Mouse (Mus musculus): ENCODE measurements around the gene Plpp1.

Gene Plpp1

DNA sequence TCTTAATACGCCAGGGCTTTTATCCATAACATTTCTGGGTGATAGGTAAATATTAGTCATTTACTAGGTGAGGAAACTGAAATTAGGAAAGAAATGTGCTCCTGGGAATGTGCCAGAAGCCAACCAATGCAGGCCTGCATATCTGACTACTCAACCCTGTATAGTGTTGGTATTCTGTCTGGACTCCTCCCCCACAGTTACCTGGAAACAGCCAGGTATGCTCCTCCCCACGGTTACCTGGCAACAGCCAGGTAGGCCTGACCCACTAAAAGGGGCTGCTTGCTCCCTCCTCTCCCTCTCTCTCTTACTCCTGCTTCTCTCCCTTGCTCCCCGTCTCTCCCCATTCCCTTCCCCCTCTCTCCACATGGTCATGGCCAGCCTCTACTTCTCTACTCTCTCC lies 21.8 kb downstream of the Plpp1 start:
- Histone ChIP-seq H3K36me3 (ENCODE audit: control insufficient read depth, insufficient read depth, low read length, poor library complexity, severe bottlenecking) (no peaks in the 10 kb centered on the region), H3K27me3 (ENCODE audit: control insufficient read depth, insufficient read depth, low read length, poor library complexity, severe bottlenecking) (no peaks in the 10 kb centered on the region)
- DNase-seq (ENCODE audit: low read depth, low spot score): no peak

DNA sequence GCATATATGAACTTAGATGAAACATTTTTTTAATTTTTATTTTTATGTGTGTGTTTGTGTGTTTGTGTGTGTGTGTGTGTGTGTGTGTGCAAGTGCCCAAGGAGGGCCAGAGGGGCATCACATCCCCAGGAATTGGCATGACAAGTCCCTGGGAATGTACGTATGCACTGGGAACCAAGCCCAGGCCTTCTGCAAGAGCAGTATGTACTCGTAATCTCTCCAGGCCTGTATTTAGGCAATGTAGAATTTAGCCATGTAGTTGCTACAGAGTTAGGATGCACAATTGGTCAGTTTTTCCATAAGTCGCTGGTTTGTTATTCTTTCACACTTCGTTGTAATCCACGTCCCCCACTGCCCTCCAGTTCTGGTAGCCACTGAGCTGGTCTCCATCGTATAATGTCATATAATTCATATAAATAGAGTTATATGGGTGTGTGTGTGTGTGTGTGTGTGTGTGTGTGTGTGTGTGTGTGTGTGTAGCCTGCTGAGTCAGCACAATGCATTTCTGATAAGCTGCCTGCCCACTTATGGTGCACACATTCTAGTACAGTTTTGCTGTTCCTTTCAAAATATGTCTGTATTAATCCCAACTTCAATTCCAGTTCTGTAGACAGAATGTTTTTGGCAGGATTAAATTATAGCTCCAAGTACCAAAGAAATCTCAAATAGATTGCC lies 22.8 kb downstream of the Plpp1 start:
- H3K27me3 ChIP-seq (ENCODE audit: control insufficient read depth, insufficient read depth, low read length, poor library complexity, severe bottlenecking): no peaks in the 10 kb centered on the region
- DNase-seq (ENCODE audit: low read depth, low spot score): no peak
- no peaks in the 10 kb centered on the region for H3K36me3 ChIP-seq (ENCODE audit: control insufficient read depth, insufficient read depth, low read length, poor library complexity, severe bottlenecking)

DNA sequence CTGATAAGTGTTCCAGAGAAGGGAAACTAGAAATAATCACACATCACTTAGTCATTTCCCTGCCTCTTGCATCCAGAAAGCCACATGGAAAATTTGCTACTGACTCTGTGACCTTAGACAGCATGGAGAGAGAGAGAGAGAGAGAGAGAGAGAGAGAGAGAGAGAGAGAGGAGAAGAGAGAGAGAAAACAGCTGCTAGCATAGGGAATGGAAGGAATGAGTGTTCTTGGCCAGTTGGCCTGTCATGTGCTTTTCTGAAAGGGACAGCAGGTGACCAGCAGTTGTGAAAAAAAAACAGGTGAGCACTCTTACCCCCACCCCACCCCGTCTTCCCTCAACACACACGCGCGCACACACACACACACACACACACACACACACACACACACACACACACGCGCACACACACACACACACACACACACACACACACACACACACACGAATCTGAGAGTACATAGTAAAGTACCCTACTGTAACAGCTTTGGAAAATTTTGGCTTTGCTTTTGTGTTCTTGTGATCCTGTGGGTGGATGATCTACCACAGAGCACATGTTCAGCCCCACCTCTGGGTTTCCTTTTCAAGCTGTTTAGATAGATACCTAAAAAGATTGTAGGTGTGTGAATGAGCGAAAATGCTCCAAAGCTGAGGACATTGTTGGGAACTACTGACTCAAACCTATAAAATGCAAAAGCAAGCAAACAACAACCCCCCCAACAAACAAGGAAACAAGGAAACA lies 23.5 kb downstream of the Plpp1 start:
- Histone ChIP-seq H3K27me3 (ENCODE audit: control insufficient read depth, insufficient read depth, low read length, poor library complexity, severe bottlenecking) (no peaks in the 10 kb centered on the region), H3K36me3 (ENCODE audit: control insufficient read depth, insufficient read depth, low read length, poor library complexity, severe bottlenecking) (no peaks in the 10 kb centered on the region)
- DNase-seq (ENCODE audit: low read depth, low spot score): no peak

DNA sequence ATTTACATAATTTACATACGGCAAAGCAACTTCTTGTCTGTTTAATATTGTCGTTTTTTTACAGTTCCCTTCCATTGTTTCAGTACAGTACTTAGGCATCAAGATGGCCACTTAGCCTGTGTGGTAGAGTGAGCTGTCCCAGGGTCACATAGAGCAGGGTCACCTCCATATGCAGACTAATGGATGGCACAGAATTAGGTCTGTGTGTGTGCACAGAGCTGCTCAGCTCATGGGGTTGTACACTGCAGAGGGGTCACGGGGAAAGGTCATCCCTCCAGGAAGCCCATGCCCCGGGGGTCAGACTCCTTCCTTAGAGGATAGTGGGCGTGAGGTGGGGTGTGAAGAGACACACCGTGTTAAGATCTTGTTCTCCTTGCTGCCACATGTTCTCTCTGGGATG lies 24.9 kb downstream of the Plpp1 start:
- no peak for DNase-seq (ENCODE audit: low read depth, low spot score)
- Histone ChIP-seq H3K27me3 (ENCODE audit: control insufficient read depth, insufficient read depth, low read length, poor library complexity, severe bottlenecking) (no peaks in the 10 kb centered on the region), H3K36me3 (ENCODE audit: control insufficient read depth, insufficient read depth, low read length, poor library complexity, severe bottlenecking) (no peaks in the 10 kb centered on the region)

DNA sequence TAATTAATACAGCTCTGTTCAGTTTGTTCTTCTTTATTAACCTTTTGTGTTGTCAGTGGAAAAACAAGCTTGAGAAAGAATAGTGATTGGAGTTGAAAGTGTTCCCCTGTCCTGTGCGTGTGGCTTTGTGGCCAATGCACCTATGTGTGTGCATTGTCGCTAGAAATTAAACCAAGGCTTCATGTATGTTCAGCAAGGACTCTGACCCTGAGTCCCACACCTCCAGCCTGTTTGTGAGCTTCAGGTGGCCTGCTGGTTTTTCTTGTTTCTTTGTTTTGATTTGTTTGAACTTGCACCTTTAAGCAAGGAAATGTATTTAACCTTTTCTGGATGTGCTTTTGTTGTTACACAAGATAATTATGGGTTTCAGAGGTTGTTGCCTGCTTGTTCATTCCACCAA lies 29.0 kb downstream of the Plpp1 start:
- DNase-seq (ENCODE audit: low read depth, low spot score): no peak
- Histone ChIP-seq H3K36me3 (ENCODE audit: control insufficient read depth, insufficient read depth, low read length, poor library complexity, severe bottlenecking) (no peaks in the 10 kb centered on the region), H3K27me3 (ENCODE audit: control insufficient read depth, insufficient read depth, low read length, poor library complexity, severe bottlenecking) (no peaks in the 10 kb centered on the region)

DNA sequence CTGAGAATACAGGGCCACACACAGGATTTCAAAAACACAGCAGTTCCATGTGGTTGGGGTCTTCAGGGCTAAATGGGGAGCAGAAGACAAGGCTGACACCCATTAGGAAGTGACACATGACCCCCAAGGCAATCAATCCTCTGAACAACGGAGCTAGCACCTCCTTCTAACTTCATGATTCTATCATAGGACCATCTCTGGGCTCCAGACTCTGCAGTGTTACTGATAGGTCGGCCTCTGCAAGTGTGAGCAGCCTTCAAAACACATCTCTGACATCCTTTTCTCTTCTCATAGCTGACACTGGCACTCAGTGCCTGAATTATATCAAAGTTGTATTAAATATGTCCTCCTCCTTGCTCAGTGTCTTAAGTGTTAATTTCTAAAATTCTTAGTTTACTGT lies 32.0 kb downstream of the Plpp1 start:
- H3K27me3 ChIP-seq (ENCODE audit: control insufficient read depth, insufficient read depth, low read length, poor library complexity, severe bottlenecking): no peaks in the 10 kb centered on the region
- no peaks in the 10 kb centered on the region for H3K36me3 ChIP-seq (ENCODE audit: control insufficient read depth, insufficient read depth, low read length, poor library complexity, severe bottlenecking)
- no peak for DNase-seq (ENCODE audit: low read depth, low spot score)

DNA sequence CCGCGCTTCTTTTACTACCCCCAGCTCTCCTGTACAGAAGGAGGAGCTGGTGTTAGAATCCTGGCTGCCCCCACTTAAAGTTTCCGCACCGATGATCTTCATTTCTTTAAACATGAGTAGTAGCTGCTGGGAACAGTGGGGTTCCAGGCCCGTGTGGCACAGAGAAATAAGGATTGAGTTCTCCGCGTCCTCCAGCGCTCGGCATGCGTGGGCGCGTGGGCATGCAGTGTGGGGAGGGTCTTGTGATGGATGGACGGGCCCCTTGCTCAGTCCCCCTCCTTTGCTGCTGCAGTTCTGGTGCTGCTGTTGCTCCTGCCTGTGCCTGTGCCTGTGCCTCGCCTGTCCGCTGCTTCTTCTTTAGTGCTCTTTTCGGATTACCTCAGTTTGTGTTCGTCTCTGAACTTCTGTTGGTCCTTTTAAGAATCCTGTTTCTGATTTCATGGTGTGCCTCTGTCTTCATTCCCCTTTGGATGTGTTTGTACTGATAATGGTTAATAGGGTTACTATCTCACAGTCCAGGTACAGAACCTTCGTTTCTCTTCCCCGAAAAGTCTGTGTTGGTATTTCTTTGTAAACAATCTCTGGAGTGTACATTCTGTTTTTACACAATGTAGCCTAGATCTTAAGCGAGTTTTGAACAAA lies 32.8 kb downstream of the Plpp1 start:
- DNase-seq (ENCODE audit: low read depth, low spot score): no peak
- no peaks in the 10 kb centered on the region for H3K36me3 ChIP-seq (ENCODE audit: control insufficient read depth, insufficient read depth, low read length, poor library complexity, severe bottlenecking)
- H3K27me3 ChIP-seq (ENCODE audit: control insufficient read depth, insufficient read depth, low read length, poor library complexity, severe bottlenecking): no peaks in the 10 kb centered on the region

DNA sequence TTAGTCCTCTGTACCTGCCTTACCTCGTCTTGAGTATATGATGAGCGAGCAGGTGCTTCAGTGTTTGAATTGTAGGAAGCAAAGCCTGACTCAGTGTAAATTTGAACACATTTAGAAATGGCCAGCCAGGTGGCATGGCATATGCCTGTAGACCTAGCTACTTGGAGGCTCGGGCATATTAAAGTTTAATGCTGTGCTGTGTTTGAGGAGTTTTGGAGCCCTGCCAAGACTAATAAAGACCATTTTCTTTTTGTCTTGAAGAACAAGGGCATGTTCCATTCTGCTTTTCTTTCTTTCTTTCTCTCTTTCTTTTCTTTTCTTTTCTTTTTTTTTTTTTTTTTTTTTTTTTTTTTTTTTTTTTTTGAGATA lies 33.3 kb downstream of the Plpp1 start:
- Histone ChIP-seq H3K27me3 (ENCODE audit: control insufficient read depth, insufficient read depth, low read length, poor library complexity, severe bottlenecking) (no peaks in the 10 kb centered on the region), H3K36me3 (ENCODE audit: control insufficient read depth, insufficient read depth, low read length, poor library complexity, severe bottlenecking) (no peaks in the 10 kb centered on the region)

DNA sequence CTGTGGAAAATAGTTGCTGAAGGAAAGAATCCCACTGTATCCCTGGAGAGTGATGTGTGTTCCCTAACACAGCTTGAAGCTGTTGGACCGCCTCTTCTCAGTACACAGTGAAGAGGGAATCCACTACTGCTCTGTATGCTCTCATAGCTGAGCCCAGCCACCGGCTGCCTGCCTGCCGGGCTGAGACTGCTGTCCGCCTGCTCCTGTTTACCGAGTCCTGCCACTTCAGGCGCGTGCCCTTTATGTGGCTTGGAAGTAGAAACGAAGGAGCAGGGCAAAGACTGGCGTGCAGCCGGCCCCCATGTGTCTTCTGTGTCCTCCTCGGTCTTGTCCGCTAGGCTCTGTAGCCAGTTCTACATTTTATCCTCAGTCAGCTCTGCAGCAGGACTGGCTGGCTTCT lies 34.5 kb downstream of the Plpp1 start:
- DNase-seq (ENCODE audit: low read depth, low spot score): no peak
- Histone ChIP-seq H3K36me3 (ENCODE audit: control insufficient read depth, insufficient read depth, low read length, poor library complexity, severe bottlenecking) (no peaks in the 10 kb centered on the region), H3K27me3 (ENCODE audit: control insufficient read depth, insufficient read depth, low read length, poor library complexity, severe bottlenecking) (no peaks in the 10 kb centered on the region)

More for the DNA sequence above, 33.3 kb downstream of the Plpp1 start:
- DNase-seq (ENCODE audit: low read depth, low spot score): no peak

DNA sequence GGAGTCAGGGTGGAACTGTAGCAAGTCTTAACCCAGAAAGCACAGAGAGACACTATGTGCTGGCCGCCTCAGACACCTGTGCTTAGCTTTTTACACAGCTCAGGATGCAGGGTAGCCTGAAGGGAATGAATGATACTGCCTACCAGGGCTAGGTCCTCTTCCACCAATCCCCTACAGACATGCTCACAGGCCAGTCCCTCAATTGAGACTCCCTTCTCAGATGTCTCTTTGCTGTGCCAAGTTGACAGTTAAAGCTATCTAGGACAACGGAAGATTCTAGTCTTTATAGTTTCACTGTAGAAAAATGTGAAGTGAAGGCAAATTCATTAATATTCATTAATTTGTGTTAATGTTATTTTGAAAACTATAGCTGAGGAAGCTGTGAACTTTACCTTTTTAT lies 36.4 kb downstream of the Plpp1 start:
- Histone ChIP-seq H3K27me3 (ENCODE audit: control insufficient read depth, insufficient read depth, low read length, poor library complexity, severe bottlenecking) (no peaks in the 10 kb centered on the region), H3K36me3 (ENCODE audit: control insufficient read depth, insufficient read depth, low read length, poor library complexity, severe bottlenecking) (no peaks in the 10 kb centered on the region)
- DNase-seq (ENCODE audit: low read depth, low spot score): no peak

DNA sequence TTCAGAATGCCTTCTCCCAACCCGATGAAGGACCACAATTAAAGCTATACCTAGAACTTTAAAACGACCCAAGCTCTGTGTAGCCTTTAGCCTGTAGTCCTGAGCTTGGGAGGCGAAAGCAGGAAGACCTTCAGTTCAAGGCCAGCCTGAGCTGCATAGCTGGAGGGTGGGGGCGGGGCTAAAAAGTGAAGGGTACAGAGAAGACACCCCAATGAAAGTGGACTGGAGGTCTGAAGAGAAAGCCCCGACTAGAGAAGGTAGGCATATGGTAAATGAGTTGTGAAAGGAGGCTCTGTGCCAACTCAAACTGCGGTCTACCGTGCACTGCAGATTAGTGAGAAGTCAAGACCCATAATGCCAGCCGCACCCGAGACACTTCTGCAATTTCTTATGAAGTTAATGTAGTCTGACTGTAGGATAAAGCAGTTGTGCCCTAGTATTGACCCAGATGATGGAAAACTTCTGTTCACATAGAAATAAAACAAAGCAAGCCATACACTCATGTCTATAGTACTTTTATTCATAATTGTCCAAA lies 37.1 kb downstream of the Plpp1 start:
- no peak for DNase-seq (ENCODE audit: low read depth, low spot score)
- Histone ChIP-seq H3K27me3 (ENCODE audit: control insufficient read depth, insufficient read depth, low read length, poor library complexity, severe bottlenecking) (no peaks in the 10 kb centered on the region), H3K36me3 (ENCODE audit: control insufficient read depth, insufficient read depth, low read length, poor library complexity, severe bottlenecking) (no peaks in the 10 kb centered on the region)

DNA sequence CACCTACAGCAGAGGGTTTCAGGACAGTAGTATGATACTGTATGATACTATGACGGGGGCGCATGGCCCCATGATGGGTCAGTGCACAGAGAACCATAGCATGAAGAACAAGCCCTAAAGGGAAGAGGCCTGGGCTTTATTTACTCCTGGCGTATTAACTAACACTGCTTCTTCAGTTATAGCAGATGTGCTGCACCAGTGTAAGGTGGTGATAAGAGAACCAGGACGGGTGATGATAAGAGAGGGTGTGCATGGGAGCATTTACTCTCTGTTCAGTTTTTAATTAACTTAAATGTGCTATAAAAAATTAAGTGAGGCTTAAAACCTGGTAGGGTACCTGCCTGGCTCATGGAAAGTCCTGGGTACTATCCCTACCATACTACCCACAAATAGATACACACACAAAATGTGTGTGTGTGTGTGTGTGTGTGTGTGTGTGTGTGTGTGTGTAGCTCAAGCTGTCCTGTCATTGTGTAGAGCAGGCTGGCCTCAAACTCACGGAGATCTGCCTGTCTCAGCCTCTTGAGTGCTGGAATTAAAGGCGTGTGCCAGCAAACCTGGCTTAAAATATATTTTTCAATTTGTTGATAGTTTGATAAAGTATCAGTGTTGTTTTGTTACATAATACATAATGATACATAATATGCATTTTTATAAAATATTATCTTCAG lies 38.1 kb downstream of the Plpp1 start:
- DNase-seq (ENCODE audit: low read depth, low spot score): no peak
- Histone ChIP-seq H3K36me3 (ENCODE audit: control insufficient read depth, insufficient read depth, low read length, poor library complexity, severe bottlenecking) (no peaks in the 10 kb centered on the region), H3K27me3 (ENCODE audit: control insufficient read depth, insufficient read depth, low read length, poor library complexity, severe bottlenecking) (no peaks in the 10 kb centered on the region)

DNA sequence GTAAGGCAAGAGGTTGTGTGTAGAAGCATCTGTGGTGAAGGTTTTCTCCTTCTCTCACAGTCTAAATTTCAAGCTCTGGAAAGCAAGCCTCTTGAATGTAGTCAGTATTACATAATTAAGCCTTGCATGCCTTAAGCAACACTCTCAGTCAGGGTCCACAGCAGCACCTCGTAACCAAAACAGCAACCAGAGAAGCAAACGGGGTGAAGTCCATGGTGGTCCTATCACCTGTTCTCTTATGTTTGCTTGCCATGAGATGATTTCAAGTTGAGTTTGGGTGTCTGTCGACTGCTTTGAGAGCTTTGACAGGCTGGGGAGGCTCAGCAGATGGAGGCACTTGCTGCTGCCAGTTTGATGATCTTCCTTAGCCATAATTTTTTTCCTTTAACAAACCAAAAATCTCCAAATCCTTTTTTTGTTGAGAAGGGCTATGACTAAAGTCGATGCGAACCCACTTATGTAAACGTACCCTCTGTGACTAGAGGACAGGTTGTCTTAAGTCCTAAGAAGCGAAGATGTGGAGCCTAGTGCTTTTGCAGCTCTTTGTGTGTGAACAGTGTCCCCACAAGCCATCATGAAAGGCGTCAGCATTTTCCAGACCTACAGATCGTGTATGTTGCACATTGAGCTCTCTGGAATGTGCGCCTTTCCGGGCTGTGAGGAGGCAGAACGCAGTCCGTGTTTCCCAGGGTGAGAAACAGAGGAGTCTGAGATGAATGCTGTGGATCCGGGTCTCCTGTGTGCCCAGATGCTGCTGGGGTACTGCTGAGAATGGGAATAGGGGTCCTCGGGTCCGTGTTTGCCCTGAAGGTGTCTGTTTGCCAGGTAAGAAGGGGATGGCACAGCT lies 39.9 kb downstream of the Plpp1 start:
- no peak for DNase-seq (ENCODE audit: low read depth, low spot score)
- Histone ChIP-seq H3K36me3 (ENCODE audit: control insufficient read depth, insufficient read depth, low read length, poor library complexity, severe bottlenecking) (no peaks in the 10 kb centered on the region), H3K27me3 (ENCODE audit: control insufficient read depth, insufficient read depth, low read length, poor library complexity, severe bottlenecking) (no peaks in the 10 kb centered on the region)

DNA sequence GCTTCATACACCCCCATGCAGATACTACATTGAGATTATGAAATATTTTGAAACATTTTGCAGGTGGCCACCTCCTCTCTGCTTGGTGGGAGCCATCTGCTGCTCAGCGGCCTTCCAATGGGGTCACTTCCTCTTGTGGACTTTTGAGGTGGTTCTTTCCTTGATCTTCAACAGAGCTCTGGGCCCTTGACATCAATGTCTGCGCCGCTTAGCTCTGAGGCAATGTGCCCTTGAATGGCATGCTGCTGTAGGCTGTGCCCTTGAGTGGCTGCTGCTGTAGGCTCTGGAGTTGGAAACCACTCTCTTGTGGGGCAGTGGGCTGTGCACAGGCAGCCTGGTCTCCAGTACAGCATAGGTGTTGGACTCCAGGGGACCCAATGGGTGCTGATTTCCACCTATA lies 45.3 kb downstream of the Plpp1 start:
- DNase-seq (ENCODE audit: low read depth, low spot score): no peak
- Histone ChIP-seq H3K36me3 (ENCODE audit: control insufficient read depth, insufficient read depth, low read length, poor library complexity, severe bottlenecking) (no peaks in the 10 kb centered on the region), H3K27me3 (ENCODE audit: control insufficient read depth, insufficient read depth, low read length, poor library complexity, severe bottlenecking) (no peaks in the 10 kb centered on the region)

Data from splenic B cell, adult 2 months (primary cell).